Mouse (Mus musculus): ENCODE data around the gene Mdc1.

Gene Mdc1

GRCm38 (mm10) chr17:35883777-35884176 is 42.5 kb downstream of the Mdc1 start:
- no peak for DNase-seq (ENCODE audit: low spot score)

- no peak for DNase-seq (ENCODE audit: low spot score)
These were observed 46.4 kb downstream of the Mdc1 start for GRCm38 (mm10) chr17:35887725-35888124.

GRCm38 (mm10) chr17:35896781-35897643 is 55.7 kb downstream of the Mdc1 start, which contains the start of gene 2310061I04Rik:
TSS of gene 2310061I04Rik (minus strand) at chr17:35897431.
- peak; percentile 84 for DNase-seq (ENCODE audit: low spot score)

GRCm38 (mm10) chr17:35897644-35898573 is 56.6 kb downstream of the Mdc1 start:
- no peak for DNase-seq (ENCODE audit: low spot score)

- DNase-seq (ENCODE audit: low spot score): no peak
These were observed 59.3 kb downstream of the Mdc1 start for GRCm38 (mm10) chr17:35900636-35901035.

GRCm38 (mm10) chr17:35903343-35903991 is 62.2 kb downstream of the Mdc1 start:
- no peak for DNase-seq (ENCODE audit: low spot score)

GRCm38 (mm10) chr17:35903992-35904355 is 62.7 kb downstream of the Mdc1 start:
- DNase-seq (ENCODE audit: low spot score): no peak

- DNase-seq (ENCODE audit: low spot score): no peak
These were observed 64.3 kb downstream of the Mdc1 start for GRCm38 (mm10) chr17:35905587-35905986.

GRCm38 (mm10) chr17:35907609-35908008 is 66.3 kb downstream of the Mdc1 start:
- DNase-seq (ENCODE audit: low spot score): no peak

All from spleen, adult 12 weeks (tissue).